Mouse (Mus musculus): ENCODE results near the gene Dnah8.
"Not testable (repeated sequence)": the region's sequence is repeated elsewhere in the genome, so short reads cannot be mapped to it uniquely, and the experiment has no call there.

Dnah8 gene

GRCm38 (mm10) chr17:30609305-30609979 is 14.7 kb upstream of the Dnah8 start:
- peak; percentile 40 to 51 for DNase-seq

GRCm38 (mm10) chr17:30609980-30610307 is 14.2 kb upstream of the Dnah8 start:
- no peak for DNase-seq

DNA sequence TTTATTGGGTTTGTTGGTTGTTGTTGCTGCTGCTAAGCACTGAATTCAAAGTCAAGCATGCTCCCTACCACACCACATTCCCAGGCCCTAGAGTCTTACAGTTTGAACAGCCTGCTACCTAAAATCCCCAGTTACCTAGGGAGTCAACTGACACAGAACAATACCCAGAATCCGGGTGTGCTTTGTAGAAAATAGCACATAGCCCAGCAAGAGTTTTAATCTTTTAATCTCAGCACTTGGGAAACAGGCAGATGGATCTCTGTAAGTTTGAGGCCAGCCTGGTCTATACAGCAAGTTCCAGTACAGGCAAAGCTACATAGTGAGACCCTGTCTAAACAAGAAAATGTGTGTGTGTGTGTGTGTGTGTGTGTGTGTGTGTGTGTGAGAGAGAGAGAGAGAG is 13.4 kb upstream of the Dnah8 start:
- DNase-seq, result peak in 1 of 2 experiments; percentile 16

DNA sequence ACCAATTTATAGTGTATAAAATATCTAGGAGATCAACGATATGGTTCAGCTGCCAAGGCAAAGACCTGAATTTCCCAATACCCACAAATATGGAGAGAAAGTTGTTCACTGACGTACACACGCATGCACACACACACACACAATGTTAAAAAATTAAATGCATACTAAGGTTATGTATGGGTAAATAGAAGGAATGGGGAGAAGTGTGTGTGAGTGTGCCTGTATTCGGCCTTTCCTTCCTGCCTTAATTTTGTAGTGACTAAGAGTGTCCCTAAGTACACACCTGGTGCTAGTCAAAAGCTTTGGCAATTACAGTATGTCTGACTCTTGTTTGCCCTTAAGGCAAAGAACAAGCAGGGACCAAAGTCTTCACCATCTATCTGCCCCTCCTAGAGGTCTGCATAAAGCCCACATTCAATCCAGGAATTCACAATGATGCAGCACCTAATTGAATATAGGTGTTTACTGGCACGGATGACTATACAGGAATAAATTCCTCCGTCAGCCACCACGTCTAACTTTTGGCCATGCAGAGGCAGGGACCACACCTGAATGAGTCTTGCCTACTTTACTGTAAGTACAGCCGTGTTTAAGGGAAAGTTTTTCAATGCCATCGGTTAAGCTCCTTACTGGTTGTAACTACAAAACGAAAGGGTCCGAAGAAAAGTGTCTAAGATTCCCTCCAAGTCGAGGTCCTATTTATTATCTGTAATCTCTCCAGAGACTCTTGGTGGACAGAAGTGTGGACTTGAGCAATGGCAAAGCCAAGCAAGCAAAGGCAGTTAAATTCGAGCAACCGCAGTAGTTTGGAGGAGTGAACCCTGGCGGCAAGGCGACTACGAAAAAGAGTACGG is 12.7 kb upstream of the Dnah8 start:
- DNase-seq, result peak in 1 of 2 experiments; percentile 18

GRCm38 (mm10) chr17:30612075-30612859 is 11.9 kb upstream of the Dnah8 start:
- peak; percentile 100 for DNase-seq

- DNase-seq, result no peak
These were observed 10.8 kb upstream of the Dnah8 start for GRCm38 (mm10) chr17:30613350-30613749.

- no peak for DNase-seq
These were observed 8.0 kb upstream of the Dnah8 start for GRCm38 (mm10) chr17:30616203-30616602.

- DNase-seq, result no peak
These were observed 5.8 kb upstream of the Dnah8 start for GRCm38 (mm10) chr17:30618136-30618891.

DNA sequence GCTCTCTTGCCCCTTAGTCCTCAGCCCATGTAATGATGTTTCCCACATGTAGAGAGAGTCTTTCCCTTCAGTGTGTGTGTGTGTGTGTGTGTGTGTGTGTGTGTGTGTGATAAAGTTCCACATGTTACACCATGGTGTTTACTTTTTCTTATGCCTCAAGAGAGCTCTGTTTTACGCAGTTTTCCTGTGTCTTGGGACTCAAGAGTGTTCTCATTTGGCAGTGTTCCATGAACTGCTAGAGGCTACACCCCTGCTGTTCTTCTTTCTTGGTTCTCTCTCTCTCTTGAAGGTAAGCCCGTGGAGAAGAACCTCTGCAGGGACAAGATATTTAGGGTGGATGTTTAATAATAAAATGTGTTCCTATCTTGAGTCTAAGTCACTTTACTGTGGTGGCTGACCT is 5.0 kb upstream of the Dnah8 start:
- no peak for DNase-seq

DNA sequence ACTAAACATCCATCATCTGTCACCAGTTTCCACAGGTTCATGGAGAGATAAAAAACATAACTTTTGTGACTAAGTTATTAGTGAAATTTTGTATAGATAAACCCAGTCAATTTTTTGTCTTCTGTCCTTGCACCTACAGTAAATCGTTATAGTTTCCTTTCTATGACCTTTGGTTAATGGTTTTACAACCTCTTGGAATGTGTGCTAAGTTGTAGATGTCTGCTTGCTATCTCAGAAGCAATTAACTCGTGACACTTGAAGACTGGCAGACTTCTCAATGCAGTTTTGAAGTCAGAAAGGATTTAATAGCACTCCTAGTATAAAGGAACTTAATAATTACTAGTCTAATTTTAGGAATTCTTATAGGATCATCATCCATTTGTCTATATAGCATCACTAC is 3.6 kb upstream of the Dnah8 start:
- DNase-seq, result no peak

GRCm38 (mm10) chr17:30621450-30621849 is 2.7 kb upstream of the Dnah8 start:
- peak in 1 of 2 experiments; percentile 17 for DNase-seq

- peak in 1 of 2 experiments; percentile 8 for DNase-seq
These were observed 954 bp upstream of the Dnah8 start for GRCm38 (mm10) chr17:30623200-30623599.

- not testable (repeated sequence) for DNase-seq
These were observed 2.6 kb downstream of the Dnah8 start, which contains the start of gene Glo1 for GRCm38 (mm10) chr17:30626719-30627118. Gene Glo1, minus strand, starts transcription at chr17:30626871.

DNA sequence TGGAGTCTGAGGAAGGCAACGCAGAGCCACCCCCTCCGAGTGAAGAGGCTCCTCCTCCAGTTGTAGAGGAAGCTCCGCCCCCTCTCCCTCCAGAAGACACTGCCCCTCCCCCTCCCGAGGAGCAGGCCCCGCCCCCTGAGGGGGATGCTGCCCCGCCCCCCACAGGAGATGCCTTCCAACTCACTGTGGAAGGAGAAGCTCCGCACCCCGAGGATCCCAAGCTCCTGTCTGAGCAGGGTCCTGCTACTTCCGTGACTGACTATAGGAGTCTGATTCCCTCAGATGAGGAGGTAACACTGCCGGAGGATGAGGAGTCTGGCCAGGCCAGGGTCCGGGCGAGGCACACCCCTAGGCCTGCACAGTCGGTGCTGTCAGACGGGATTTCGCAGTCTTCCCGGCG is 11.2 kb downstream of the Dnah8 start:
- peak; percentile 29 to 48 for DNase-seq

GRCm38 (mm10) chr17:30637714-30638113 is 13.6 kb downstream of the Dnah8 start:
- DNase-seq, result no peak

DNA sequence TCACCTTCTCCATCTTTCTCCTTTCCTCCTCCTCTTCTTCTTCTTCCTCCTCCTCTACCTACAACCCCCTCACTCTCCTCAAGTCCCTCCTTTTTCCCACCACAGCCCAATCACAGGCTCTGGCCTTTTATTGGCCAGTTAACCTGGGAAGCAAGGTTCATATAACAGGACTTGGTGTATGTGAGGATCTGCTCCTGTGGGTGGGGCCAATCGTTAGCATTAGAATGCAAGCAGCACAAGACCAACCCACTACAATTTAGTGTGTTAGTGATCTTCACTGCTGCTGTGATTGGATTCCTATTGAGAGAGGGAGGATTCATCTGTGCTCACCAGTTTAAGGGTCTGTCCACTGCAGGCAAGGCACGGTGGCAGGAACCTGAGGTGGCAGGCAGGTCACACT is 14.8 kb downstream of the Dnah8 start:
- DNase-seq, result no peak

- no peak for DNase-seq
These were observed 16.7 kb downstream of the Dnah8 start for GRCm38 (mm10) chr17:30640896-30641295.

- DNase-seq, result no peak
These were observed 24.6 kb downstream of the Dnah8 start for GRCm38 (mm10) chr17:30648770-30649169.

- peak in 1 of 2 experiments; percentile 14 for DNase-seq
These were observed 28.9 kb downstream of the Dnah8 start for GRCm38 (mm10) chr17:30653010-30653409.

GRCm38 (mm10) chr17:30657530-30658151 is 33.5 kb downstream of the Dnah8 start:
- no peak for DNase-seq

- DNase-seq, result peak; percentile 84 to 87
These were observed 34.0 kb downstream of the Dnah8 start for GRCm38 (mm10) chr17:30658152-30658544.

DNA sequence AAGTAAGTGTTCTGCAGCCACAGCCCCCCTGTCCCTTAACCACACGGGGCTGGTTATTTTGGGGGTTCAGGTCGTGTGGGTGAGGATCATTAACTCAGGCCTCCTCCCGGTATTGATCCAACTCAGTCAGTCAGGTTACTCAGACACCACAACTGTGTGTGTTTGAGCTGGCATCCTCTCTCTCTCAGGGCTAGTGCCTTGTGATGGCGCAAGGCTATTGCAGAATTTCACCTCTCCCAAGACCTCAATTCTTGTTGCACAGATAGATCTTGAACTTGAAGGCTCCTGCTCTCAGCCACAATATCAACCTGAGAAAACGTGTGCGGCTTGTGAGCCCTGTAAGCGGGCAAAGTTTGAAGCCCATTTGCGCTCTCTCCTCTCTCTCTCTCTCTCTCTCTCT is 38.0 kb downstream of the Dnah8 start:
- DNase-seq, result no peak

Measured in kidney, postnatal 25 days (tissue).